Mouse (Mus musculus): ENCODE measurements at regions not wholly inside any gene's neighbourhood (a gene's known extent, or its start where the extent isn't known, plus 50 kb on each side); places are given as distances from the start of the nearest gene placed in this dataset.

DNA sequence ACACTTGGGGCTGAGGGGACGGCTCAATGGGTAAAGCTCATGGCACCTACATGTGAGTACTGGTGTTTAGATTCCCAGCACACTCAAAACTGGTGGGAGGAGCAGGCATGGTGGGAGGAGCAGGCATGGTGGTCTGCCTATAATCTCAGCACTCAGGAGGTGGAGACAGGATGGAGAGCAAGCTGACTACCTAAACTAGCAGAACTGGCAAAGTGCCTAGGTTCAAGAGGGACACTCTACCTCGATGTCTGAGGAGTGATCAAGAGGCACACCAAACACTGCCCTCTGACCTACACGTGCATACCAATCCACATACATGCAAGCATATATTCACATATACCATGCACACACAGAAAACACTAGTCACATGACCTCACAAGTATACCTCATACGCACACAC is 150.7 kb upstream of the Klf14 start:
- no peak for DNase-seq (ENCODE audit: low spot score)

- no peak for DNase-seq (ENCODE audit: low spot score)
Measured at GRCm38 (mm10) chr6:31112293-31113077, 153.6 kb upstream of the Klf14 start.

GRCm38 (mm10) chr6:31113558-31114326 is 154.9 kb upstream of the Klf14 start:
- no peak for DNase-seq (ENCODE audit: low spot score)

DNA sequence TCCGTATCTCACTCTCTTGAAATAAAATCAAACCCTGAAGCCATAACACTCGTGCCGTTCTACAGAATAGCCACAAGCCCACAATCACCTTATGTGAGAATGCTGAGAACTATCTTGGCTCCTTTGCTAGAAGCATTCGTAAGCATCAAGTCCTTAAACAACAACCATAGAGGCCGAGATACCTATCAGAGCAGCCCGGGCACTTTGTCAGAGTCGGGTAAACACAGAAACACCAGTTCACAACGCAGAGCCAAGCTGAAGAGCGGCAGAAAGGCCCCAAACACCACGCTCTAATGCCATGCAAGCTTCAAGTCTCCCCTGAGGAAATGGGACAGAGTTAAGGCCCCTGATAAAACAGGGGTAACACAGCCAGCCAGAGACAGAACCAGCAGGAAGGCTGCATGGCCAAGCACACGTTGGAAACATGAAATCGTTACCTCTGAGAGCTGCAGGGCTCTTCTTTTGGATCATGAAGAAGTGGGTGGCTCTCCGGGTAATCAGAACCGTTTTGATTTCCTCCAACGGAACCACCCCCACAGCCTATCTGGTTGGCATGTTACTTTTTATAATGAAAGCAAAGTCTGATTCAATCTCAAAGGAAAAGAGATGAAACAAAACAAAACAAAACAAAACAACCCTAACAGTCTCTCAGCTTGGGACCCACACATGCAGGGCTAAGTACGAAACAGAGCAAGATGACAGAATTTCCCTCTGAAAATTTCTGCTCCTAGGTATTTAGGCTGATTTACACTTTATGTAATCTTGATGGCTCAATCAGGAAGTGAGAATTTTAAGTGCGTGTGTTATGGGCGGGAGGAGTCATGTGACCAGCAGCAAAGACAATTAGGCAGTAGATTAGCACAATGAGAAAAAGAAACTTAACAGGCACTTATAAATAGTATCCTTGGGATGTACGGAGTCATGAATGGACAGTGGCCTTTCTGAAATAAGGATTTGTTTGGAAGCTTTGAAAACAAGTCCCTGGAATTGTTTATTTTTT is 155.8 kb upstream of the Klf14 start:
- DNase-seq (ENCODE audit: low spot score) = no peak

DNA sequence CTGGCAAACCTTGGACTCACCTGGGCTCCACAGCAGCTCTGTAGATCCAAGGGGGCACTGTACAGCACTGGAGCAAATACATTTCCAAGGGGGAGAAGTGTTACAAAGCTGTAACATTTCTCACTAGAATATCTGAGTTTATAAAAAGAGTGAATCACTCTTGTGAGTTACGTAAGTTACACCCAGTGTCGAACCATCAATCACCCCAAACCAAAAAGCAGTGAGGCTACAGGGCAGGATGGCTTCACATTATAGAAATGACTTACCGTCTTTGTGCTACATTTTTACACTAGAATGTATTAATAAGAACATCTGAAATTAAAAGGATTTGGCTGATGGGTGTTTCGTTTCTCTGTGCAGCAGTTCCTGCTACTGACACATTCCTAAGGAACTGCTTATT is 156.7 kb upstream of the Klf14 start:
- no peak for DNase-seq (ENCODE audit: low spot score)

- DNase-seq (ENCODE audit: low spot score) = no peak
Measured at GRCm38 (mm10) chr6:31116365-31116764, 157.5 kb upstream of the Klf14 start.

DNA sequence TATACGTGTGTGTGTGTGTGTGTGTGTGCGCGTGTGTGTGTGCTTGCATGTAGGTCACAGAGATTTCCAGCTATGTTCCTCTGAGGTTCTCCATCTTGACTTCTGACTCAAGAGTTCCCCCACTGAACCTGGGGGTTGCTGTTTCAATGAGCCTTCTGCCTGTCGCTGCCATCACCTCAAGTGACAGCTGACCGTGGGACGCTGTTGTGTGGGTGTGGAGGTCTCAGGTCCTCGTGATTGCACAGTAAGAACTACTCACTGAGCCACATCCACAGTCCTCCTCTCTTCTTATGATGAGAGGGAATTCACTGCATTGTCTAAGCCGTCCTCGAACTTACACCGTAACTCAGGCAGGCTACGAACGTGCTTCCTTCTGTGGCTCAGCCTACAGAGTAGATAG is 158.8 kb upstream of the Klf14 start:
- no peak for DNase-seq (ENCODE audit: low spot score)

DNA sequence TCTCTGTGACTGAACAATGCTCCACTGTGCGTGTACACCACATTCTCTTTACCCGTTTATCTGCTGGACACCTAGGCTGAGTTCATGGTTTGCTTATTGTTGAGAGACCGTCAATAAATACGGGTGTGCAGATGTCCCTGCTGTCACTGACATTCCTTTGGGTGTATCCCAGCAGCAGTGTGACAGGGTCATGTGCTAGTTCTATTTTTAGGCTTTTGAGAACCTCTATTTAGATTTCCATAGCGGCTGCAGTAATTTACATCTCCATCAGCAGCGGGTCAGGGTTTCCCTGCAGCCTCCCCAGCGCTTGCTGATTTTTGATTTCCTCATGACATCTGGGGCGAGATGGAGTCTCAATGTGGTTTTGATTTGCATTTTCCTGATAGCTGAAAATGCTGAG is 162.1 kb upstream of the Klf14 start:
- no peak for DNase-seq (ENCODE audit: low spot score)

- no peak for DNase-seq (ENCODE audit: low spot score)
Measured at GRCm38 (mm10) chr6:31122895-31123294, 164.0 kb upstream of the Klf14 start.

GRCm38 (mm10) chr6:31123342-31123990 is 164.6 kb upstream of the Klf14 start:
- no peak for DNase-seq (ENCODE audit: low spot score)

DNA sequence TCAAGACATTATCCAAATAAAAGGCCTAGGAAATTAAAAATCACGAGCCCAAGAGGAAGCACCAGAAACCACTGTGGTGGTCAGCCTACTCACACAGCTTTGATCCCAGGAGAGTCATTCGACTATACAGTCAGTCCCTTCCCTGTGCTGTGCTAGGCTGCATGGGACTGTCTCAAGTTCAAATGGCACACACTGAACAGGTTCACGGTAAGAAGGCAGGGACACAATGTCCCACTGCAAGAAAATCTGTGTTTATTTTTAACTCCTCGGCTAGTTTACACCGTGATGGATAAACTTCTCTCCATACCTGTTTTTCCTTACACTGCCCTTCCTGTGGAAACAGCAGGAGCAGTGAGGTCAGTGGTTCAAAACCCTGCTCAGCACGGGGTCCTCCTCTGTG is 165.2 kb upstream of the Klf14 start:
- DNase-seq (ENCODE audit: low spot score) = no peak

- DNase-seq (ENCODE audit: low spot score) = no peak
Measured at GRCm38 (mm10) chr6:31124872-31125271, 166.0 kb upstream of the Klf14 start.

DNA sequence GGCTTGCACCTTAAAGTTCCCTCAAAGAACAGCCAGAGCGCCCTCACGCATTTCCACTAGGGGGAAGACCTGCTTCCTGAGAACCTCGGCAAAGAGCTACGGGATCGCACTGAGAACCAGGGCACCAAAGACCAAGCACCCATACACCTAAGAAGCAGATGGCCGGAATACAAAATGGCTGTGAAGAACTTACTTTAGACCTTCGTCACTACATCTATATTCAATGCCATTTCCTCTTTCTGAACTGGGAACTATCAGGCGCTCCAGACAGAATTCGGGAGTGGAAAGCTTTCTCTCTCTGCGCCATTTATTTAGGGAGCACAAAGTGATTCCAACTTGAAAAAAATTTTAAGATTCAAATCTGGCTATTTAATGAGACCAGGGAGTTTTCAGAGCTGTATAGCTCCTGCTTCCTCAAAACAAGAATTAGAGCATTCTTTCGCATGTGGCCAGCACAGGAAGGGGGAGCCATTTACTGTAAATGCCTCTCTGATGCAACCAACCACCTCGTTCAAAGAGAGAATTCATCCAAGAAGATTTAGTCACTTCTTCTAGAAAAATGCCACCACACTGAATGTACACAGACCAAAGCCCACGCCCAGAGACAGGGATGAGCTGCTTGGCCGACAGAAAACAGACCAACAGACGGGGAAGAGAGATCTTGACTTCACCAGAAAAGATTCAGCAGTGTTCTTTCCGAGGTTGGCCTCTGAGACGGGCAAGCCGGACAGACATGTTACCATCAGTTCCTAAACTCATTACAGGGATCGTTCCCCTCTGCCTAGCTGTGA is 166.6 kb upstream of the Klf14 start:
- no peak for DNase-seq (ENCODE audit: low spot score)

GRCm38 (mm10) chr6:31126131-31126871 is 167.4 kb upstream of the Klf14 start:
- DNase-seq (ENCODE audit: low spot score) = no peak

DNA sequence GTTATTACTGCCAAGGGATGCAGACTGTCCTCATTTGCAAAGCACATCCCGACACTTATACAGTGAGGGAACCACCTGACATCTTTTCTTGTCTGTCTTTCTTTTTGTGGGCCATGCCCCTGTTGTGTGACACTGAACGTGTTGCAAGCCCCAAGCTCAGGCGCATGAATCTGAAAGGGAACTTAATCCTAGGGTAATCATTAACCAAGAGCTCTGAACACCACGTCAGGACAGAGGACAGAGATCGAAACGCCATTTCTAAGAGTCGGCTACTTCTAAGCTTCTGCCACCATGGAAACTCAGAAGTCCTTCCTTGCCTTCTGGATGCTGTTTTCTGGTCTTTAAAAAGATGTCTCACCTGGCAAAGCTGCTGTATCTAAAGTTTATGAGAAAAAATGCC is 170.3 kb upstream of the Klf14 start:
- DNase-seq (ENCODE audit: low spot score) = no peak

- DNase-seq (ENCODE audit: low spot score) = no peak
Measured at GRCm38 (mm10) chr6:31129987-31130386, 171.1 kb upstream of the Klf14 start.

- DNase-seq (ENCODE audit: low spot score) = no peak
Measured at GRCm38 (mm10) chr6:31130522-31130921, 171.6 kb upstream of the Klf14 start.

GRCm38 (mm10) chr6:31131716-31132115 is 172.8 kb upstream of the Klf14 start:
- no peak for DNase-seq (ENCODE audit: low spot score)

DNA sequence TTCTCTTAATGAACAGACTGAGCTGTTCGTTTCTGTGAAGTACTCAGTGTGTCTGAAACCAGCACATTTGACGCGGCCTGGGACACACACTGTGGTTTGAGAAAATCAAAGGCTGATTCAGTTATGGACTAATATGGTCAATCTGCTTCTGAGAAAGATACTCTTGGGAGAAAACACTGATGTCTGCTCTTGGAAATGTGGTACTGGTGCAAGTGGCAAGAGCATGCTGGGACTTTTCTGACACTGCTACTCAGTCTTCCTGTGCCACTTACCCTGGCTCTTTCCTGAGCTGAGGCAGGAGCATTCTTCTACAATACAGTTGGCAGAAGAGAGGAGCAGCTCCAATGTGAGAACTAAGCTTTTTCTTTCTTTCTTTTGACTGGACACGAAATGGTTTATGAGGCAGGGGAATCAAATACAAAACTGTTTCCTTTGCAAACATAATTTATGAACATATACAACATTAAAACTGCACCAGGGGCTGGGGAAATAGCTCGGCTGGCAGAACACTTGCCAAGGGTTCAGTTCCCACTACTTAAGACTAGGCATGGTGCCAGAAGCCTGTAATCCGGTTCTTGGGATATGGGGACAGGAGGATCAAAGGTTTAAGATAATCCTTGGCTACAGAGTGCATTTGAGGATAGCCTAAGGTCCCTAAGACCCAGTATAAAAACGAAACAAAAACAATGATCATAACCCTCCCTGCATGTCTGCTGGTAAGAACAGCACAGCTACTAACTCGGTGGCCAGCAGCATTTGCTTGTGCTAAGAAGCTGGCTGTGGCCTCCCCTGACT is 173.7 kb upstream of the Klf14 start:
- no peak for DNase-seq (ENCODE audit: low spot score)
